Mouse (Mus musculus) fibroblast of lung, adult 2 months (primary cell): ENCODE data around the gene Eif4b.
"Not testable (repeated sequence)": the region's sequence is repeated elsewhere in the genome, so short reads cannot be mapped to it uniquely, and the experiment has no call there.

Source experiments
- DNase-seq: peaks from one replicate; pipeline ENCODE4 v3.0.0-alpha.2; 2011; ENCODE audit warnings: low read depth

Eif4b gene

DNA sequence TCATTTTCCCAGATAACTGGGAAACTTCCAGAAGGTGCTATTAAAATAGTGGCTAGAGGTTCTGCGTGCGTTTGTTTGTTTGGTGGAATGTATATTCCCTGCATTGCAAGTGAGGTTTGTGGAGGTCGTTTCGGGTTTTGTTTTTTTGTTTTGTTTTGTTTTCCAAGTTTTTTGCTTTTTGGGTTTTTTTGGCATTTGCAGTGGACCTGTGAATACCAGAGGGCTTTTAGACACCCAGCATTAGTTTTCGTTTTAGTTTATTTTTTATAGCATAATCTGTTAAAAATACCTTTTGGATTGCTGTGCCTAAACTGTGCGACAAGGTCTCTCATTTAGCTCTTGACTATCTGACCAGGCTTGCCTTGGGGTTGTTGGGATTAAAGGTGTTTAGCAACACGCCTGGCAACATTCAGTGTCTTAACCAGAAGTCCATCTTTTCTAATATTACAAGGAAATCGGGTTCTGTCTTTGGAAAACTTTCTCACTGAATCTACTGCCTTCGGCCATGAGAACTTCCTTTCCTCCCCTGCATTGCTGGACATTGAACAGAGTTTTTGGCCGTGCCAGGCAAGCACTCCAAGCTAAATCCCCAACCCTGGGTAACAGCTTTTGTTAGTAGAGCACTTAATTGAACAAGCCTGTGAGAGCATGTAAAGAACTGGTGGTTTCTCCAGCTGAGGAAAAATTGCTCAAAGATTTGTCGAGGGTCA is 1.5 kb downstream of the Eif4b start:
- no peak for DNase-seq

DNA sequence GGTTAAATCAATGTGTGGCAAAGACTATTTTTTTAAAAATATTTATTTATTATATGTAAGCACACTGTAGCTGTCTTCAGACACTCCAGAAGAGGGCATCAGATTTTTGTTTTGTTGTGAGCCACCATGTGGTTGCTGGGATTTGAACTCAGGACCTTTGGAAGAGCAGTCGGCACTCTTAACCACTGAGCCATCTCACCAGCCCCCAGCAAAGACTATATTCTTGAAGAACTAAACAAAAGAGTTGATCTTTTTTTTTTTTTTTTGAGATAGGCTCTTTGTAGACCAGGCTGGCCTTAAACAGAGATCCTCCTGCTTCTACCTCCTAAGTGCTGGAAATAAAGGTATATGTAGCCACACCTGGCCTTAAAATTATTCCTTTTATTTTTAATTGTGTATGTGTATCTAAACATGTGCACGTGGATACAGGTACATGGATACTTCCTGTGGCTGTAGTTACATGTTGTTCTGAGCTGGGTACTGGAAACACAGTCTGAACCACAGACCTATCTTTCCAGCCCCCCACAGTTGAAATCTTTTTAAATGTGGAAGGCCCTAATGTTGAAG is 3.6 kb downstream of the Eif4b start:
- no peak for DNase-seq

DNA sequence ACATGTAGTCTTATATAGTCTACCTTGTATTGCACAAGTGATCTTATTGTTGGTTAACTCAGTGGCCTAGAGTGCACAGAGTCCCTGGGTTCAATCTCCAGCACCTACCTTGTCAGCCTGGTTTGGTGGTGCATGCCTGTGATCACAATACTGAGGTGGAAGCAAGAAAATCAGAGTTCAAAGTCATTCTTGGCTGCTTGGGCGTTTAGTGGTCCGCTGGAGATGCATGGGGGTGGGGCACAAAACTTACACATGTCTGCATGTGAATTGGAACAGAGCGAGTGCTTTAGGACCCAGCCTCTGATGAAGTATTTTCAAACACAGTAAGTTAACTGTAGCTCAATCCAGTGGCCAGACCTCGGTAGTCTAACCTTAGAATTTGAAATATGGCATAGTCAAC is 5.6 kb downstream of the Eif4b start:
- no peak for DNase-seq

DNA sequence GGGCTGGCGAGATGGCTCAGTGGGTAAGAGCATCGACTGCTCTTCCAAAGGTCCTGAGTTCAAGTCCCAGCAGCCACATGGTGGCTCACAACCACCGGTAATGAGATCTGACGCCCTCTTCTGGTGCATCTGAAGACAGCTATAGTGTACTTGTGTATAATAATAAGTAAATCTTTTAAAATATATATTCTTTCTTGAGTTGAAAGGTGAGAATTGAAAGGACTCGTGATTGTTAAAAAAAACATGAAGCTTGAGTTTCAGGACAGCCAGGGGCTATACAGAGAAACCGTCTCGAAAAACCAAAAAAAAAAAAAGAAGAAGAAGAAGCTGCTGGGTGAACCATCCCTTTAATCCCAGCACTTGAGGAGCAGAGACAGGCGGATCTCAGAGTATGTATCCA is 6.4 kb downstream of the Eif4b start:
- DNase-seq, result not testable (repeated sequence)

- no peak for DNase-seq
Measured at GRCm38 (mm10) chr15:102080429-102080828, 6.9 kb downstream of the Eif4b start.

DNA sequence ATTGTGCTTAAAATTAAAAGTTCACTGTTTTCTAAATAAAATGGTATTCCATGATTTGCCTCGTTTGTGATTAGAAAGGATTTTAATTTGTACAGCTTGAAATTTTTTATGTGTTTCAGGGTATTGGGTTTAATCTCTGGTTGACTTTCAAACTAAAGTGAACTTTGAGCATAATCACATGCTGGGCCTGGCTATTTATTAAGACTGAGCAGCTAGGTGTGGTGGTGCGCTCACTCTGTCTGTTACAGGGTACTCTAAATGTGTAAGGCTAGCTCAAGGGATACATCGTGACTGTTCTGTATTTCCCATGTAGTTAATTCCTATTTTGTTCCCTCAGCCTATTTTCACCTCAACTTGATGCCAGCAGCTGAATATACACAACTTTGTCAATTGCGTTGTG is 8.6 kb downstream of the Eif4b start:
- no peak for DNase-seq

DNA sequence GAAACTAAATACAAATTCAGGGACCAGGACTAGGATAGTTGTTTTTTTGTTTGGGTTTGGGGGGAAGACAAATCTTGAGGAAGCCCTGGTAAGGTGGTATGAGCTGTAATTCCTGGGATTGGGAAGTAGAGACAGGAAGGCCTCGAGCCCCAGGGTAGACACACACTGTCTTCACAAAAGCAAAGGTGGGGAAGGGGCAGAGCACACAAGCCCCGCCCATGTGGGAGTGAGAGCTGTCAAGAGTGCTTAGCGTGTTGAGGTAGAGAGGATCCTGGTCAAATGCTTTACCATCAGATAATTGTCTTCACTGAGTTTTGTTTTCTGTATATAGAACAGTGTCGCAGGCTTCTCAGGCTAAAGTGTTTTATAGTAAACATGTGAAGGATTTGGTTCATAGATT is 9.5 kb downstream of the Eif4b start:
- DNase-seq, result no peak

- no peak for DNase-seq
Measured at GRCm38 (mm10) chr15:102089914-102090585, 16.5 kb downstream of the Eif4b start.

DNA sequence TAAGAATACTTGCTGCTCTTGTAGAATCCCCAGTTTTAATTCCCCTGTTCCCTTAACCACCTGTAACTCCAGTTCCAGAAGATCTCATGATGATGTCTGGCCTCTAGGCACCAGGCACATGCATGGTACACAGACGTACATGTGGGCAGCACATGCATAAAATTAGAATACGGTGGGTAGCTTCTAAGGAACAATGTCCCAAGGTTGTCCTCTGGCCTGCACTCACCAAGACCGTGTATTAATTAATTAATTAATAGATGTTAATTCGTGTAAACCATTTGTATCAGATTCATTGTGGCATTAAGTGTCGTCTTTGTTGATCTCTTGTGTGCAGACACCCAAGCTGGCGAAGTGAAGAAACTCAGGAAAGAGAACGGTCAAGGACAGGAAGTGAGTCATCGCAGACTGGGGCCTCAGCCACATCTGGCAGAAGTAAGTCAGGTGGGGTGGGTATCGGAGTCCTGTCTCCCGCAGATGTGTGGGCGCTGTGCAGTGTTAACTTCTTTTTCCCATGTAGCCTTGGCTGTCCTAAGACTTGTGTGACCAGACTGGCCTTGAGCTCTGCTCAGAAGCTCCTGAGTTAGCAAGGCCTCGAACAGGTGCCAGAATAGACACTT is 17.6 kb downstream of the Eif4b start:
- peak; percentile 67 for DNase-seq

DNA sequence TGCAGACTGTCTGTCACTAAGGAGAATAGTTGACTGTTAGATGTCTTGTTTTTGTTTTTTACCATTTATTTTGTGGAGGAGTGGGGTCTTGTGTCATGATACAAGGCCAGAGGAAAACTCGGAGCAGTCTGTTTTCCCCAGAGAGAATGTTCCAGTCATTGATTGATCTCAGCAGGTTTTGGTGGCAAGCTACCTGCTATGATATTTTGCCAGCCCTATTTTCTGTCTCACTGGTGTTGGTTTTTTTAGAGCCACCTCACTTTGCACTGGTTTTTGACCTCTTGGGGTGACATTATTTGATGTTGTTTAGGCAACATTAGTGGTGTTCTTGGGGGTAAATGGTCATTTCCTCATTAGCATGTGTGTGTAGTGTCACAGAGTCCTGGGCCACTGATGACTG is 18.1 kb downstream of the Eif4b start:
- no peak for DNase-seq

GRCm38 (mm10) chr15:102092222-102092621 is 18.6 kb downstream of the Eif4b start:
- DNase-seq, result no peak

GRCm38 (mm10) chr15:102094157-102094556 is 20.6 kb downstream of the Eif4b start:
- DNase-seq, result no peak

- no peak for DNase-seq
Measured at GRCm38 (mm10) chr15:102094988-102095387, 21.4 kb downstream of the Eif4b start.

GRCm38 (mm10) chr15:102097147-102097915 is 23.8 kb downstream of the Eif4b start:
- DNase-seq, result no peak

DNA sequence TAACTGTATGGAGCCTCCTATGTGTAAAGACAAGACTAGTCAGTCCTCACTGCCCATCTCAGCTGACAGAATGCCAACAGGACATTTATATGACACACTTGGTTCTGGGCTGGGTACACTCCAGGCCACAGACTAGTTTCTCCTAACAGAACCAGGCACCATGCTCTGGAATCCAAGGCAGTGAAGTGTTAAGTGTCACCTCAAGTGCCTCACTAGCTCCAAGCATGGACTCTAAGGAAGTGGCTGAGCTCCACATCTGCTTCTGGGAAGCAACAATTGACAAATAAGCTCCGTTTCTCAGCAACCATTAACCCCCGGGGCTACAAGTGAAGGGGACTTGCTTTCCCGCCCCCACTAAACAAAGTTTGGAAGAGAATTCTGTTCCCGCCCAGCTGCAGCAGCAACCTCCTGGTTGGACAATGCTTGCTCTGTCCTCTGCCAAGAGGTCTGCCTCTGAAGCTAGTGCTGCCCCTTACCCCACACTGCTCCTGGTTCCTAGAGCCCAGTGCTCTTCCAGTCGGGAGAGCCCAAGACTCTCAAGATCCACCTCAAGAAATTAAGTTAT is 24.5 kb downstream of the Eif4b start:
- DNase-seq, result no peak

- no peak for DNase-seq
Measured at GRCm38 (mm10) chr15:102099260-102099659, 25.7 kb downstream of the Eif4b start.

- DNase-seq, result no peak
Measured at GRCm38 (mm10) chr15:102099771-102100160, 26.2 kb downstream of the Eif4b start.

GRCm38 (mm10) chr15:102100161-102100981 is 26.8 kb downstream of the Eif4b start, which contains the start of gene Tns2:
Gene Tns2, plus strand, starts transcription at chr15:102100413.
- DNase-seq, result no peak

DNA sequence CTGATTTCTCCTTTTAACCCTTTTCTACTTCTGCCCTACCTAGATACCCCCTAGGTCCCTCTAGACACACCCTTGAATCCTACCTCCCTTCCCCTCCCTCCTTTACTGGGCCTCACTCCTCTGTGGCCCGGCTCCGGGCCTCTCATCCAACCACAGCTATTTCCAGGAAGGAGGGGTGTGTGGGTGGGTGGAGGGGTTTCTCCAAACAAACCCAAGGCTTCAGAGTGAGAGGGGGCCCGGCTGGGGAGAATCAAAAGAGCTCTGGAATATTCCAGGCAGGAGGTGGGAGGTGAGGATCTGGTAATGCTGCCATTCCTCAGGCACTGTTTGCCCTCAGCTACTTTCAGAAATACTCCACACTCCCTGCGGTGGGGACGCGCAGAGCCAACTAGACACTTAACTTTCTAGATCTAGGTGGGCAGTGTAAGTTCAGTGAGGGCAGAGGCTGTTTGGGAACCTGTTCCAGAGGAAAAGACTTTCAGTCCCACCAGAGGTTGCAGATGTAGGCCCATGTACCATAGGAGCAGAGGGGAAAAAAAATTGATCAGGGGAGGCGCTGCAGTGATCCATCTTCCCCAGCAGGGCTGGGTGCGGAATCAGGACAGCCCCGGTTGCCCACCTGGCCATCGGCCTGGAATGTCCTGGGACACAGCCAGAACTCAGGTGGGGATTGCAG is 27.6 kb downstream of the Eif4b start:
- no peak for DNase-seq
